Mouse (Mus musculus): ENCODE results near the gene Fam166b. TPM values are rescaled to one million over a fixed set of nuclear protein-coding genes. Genes with fewer than 3 reads are reported as not detected.

Fam166b gene
- polyA plus RNA-seq (2016; fragmentation: Nextera tagmentation; extraction: Ambion mirVana) = 0.28 and 0.38 TPM in 2 replicates

GRCm38 (mm10) chr4:43428946-43429345, at the start of gene Fam166b:
TSS of gene Fam166b (minus strand) at chr4:43429134.
- peaks cover 31% of the 10 kb centered on the region for H3K4me1 ChIP-seq
- no peak within 1 kb of the TSS for H3K4me3 ChIP-seq
- H3K9ac ChIP-seq (replicated peaks) = 0 out of 2 replicates have a peak within 1 kb of the TSS, but pooled peaks have one; percentile 11
- H3K36me3 ChIP-seq = peaks cover 28% of the 10 kb centered on the region
- 0 out of 2 replicates have a peak within 1 kb of the TSS, but pooled peaks have one; percentile 12 for H3K4me2 ChIP-seq (replicated peaks)
- H3K9me3 ChIP-seq = no peaks in the 10 kb centered on the region
- no peak within 1 kb of the TSS for H3K27ac ChIP-seq (replicated peaks)
- no peak for ATAC-seq (ENCODE audit: low FRiP score, low read depth)
- 6% methylated on average over 10 of the region's 10 CpGs for whole genome bisulfite sequencing
- peaks cover 63% of the 10 kb centered on the region for H3K27me3 ChIP-seq

- peak overlapping the region; percentile 35 for H3K4me3 ChIP-seq
- H3K27me3 ChIP-seq = 0 out of 2 replicates have a peak, but pooled peaks cover 4% of the 10 kb centered on the region
- H3K27ac ChIP-seq (replicated peaks) = no peak overlapping the region
- H3K9ac ChIP-seq (replicated peaks) = no peak overlapping the region
- no peaks in the 10 kb centered on the region for H3K36me3 ChIP-seq
- no peaks in the 10 kb centered on the region for H3K9me3 ChIP-seq
- 39% methylated on average over 8 of the region's 8 CpGs for WGBS
- H3K4me2 ChIP-seq (replicated peaks) = peak overlapping the region; percentile 48
- no peaks in the 10 kb centered on the region for H3K4me1 ChIP-seq
- ATAC-seq (ENCODE audit: low FRiP score, low read depth) = no peak
Observed at GRCm38 (mm10) chr4:43478534-43478858, 49.6 kb upstream of the Fam166b start.

DNA sequence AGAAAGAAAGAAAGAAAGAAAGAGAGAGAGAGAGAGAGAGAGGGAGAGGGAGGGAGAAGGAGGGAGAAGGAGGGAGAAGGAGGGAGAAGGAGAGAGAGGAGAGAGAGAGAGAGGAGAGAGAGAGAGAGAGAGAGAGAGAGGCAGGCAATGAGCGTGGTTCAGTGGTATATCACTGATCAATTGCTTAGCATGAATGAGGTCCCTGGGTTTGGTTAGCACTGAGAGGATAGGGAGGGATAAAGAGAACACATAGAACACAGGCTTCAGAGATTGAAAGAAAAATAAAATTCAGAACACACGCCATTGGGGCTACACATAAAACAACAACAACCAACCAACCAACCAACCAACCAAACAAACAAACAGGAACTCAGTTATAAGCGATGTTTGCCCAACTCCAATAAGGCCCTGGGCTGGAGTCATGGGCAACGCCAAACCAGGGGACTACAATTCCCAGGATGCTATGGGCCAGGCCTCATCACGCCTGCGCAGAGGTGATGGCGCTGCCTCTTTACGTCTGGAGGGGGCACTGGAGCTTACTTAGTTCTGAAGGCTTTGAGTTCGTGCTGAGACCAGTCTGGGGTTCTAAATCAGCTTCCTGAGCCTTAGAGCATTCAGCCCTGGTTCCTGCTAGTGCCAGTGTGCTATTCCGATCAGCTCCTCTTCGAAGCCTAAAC, 49.1 kb upstream of the Fam166b start:
- Histone ChIP-seq H3K27me3 (0 out of 2 replicates have a peak, but pooled peaks cover 2% of the 10 kb centered on the region), H3K4me2 (replicated peaks) (peak overlapping the region; percentile 48), H3K27ac (replicated peaks) (no peak overlapping the region), H3K9ac (replicated peaks) (no peak overlapping the region), H3K9me3 (no peaks in the 10 kb centered on the region), H3K36me3 (no peaks in the 10 kb centered on the region), H3K4me1 (no peaks in the 10 kb centered on the region), H3K4me3 (peak overlapping the region; percentile 35)
- 14% methylated on average over 10 of the region's 11 CpGs for WGBS
- peak; percentile 95 for ATAC-seq (ENCODE audit: low FRiP score, low read depth)

- Histone ChIP-seq H3K4me1 (no peaks in the 10 kb centered on the region), H3K9ac (replicated peaks) (no peak overlapping the region), H3K27ac (replicated peaks) (no peak overlapping the region), H3K27me3 (no peaks in the 10 kb centered on the region), H3K36me3 (no peaks in the 10 kb centered on the region), H3K4me3 (no peak overlapping the region), H3K9me3 (no peaks in the 10 kb centered on the region), H3K4me2 (replicated peaks) (no peak overlapping the region)
- WGBS = 89% methylated on average over 6 of the region's 6 CpGs
- ATAC-seq (ENCODE audit: low FRiP score, low read depth) = no peak
Observed at GRCm38 (mm10) chr4:43476604-43477003, 47.7 kb upstream of the Fam166b start.

DNA sequence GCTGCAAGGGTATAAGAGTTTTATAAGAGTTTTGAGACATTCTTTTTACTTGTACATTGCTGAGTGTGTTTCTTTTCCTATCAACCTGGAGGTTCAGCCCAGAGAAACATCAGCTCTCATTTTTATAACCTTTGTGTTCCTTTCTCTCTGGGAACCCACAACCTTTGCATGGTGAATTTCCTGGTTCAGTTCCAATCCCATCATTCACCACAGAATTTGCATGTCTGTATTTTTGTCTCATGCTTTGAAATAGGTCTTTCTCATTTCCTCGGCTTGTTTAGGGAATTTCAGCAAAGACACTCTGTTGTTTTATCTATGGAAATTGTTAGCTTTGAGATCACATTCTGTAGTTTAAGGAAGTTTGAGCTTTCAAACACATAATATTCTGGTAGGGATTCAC, 44.7 kb upstream of the Fam166b start:
- Histone ChIP-seq H3K4me3 (no peak overlapping the region), H3K27ac (replicated peaks) (no peak overlapping the region), H3K27me3 (no peaks in the 10 kb centered on the region), H3K4me2 (replicated peaks) (no peak overlapping the region), H3K4me1 (no peaks in the 10 kb centered on the region), H3K36me3 (no peaks in the 10 kb centered on the region), H3K9me3 (no peaks in the 10 kb centered on the region), H3K9ac (replicated peaks) (no peak overlapping the region)
- ATAC-seq (ENCODE audit: low FRiP score, low read depth) = no peak
- WGBS = 68% methylated on average over 1 of the region's 1 CpGs

- no peaks in the 10 kb centered on the region for H3K4me1 ChIP-seq
- H3K4me3 ChIP-seq = no peak overlapping the region
- H3K9me3 ChIP-seq = no peaks in the 10 kb centered on the region
- 94% methylated on average over 10 of the region's 10 CpGs for WGBS
- no peak overlapping the region for H3K27ac ChIP-seq (replicated peaks)
- H3K27me3 ChIP-seq = no peaks in the 10 kb centered on the region
- no peak for ATAC-seq (ENCODE audit: low FRiP score, low read depth)
- no peak overlapping the region for H3K9ac ChIP-seq (replicated peaks)
- H3K36me3 ChIP-seq = no peaks in the 10 kb centered on the region
- H3K4me2 ChIP-seq (replicated peaks) = no peak overlapping the region
Observed at GRCm38 (mm10) chr4:43470301-43470700, 41.4 kb upstream of the Fam166b start.

DNA sequence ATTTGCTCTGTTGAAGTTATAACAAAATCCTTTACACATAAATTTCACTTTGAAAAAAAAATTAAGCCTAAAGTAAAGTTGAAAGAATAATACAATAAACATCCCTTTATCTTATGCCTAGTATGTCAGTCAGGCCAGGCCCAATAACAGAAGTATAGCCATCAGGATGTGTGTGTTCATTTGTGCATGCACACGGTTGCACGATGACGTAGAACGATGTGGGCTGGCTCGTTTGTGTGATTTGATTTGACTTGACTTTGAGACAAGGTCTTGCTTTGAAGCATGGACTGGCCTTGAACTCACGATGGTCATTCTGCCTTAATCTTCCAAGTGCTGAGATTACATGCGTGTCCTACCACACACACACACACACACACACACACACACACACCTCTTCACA, 37.9 kb upstream of the Fam166b start:
- Histone ChIP-seq H3K9ac (replicated peaks) (no peak overlapping the region), H3K27ac (replicated peaks) (no peak overlapping the region), H3K36me3 (no peaks in the 10 kb centered on the region), H3K4me2 (replicated peaks) (no peak overlapping the region), H3K27me3 (no peaks in the 10 kb centered on the region), H3K4me3 (no peak overlapping the region), H3K9me3 (no peaks in the 10 kb centered on the region), H3K4me1 (no peaks in the 10 kb centered on the region)
- 90% methylated on average over 7 of the region's 7 CpGs for WGBS
- no peak for ATAC-seq (ENCODE audit: low FRiP score, low read depth)

GRCm38 (mm10) chr4:43465935-43466334, 37.0 kb upstream of the Fam166b start:
- H3K27me3 ChIP-seq = no peaks in the 10 kb centered on the region
- H3K4me1 ChIP-seq = no peaks in the 10 kb centered on the region
- no peak overlapping the region for H3K27ac ChIP-seq (replicated peaks)
- no peaks in the 10 kb centered on the region for H3K9me3 ChIP-seq
- 93% methylated on average over 6 of the region's 6 CpGs for WGBS
- no peak overlapping the region for H3K4me2 ChIP-seq (replicated peaks)
- no peak for ATAC-seq (ENCODE audit: low FRiP score, low read depth)
- H3K4me3 ChIP-seq = no peak overlapping the region
- no peaks in the 10 kb centered on the region for H3K36me3 ChIP-seq
- H3K9ac ChIP-seq (replicated peaks) = no peak overlapping the region

GRCm38 (mm10) chr4:43463102-43463501, 34.2 kb upstream of the Fam166b start:
- WGBS = 88% methylated on average over 5 of the region's 5 CpGs
- H3K27me3 ChIP-seq = 0 out of 2 replicates have a peak, but pooled peaks cover 4% of the 10 kb centered on the region
- no peaks in the 10 kb centered on the region for H3K9me3 ChIP-seq
- no peak overlapping the region for H3K4me2 ChIP-seq (replicated peaks)
- no peaks in the 10 kb centered on the region for H3K36me3 ChIP-seq
- no peak overlapping the region for H3K27ac ChIP-seq (replicated peaks)
- H3K4me1 ChIP-seq = no peaks in the 10 kb centered on the region
- no peak overlapping the region for H3K4me3 ChIP-seq
- no peak for ATAC-seq (ENCODE audit: low FRiP score, low read depth)
- H3K9ac ChIP-seq (replicated peaks) = no peak overlapping the region

DNA sequence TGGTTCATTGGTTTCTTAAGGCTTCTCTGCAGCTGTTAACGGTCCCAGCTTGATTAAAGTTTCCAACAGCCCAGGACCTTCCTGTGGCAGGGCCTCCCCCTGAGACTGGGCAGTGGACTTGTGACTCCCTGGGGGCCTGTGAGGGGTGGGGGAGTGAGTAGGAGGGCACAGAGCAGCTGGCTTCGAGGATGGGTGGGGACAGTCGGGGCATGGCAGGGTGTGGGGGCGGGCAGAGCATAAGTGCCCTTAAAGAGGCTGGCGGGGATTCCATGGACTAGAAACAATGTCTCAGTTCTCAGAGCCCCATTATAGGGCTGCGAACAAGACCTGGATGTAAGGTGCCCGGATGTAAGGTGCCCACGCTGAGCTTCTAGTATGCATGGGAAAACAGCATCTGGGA, 28.2 kb upstream of the Fam166b start:
- Histone ChIP-seq H3K9me3 (no peaks in the 10 kb centered on the region), H3K9ac (replicated peaks) (no peak overlapping the region), H3K4me3 (no peak overlapping the region), H3K4me2 (replicated peaks) (no peak overlapping the region), H3K27ac (replicated peaks) (no peak overlapping the region), H3K27me3 (peaks cover 41% of the 10 kb centered on the region), H3K36me3 (no peaks in the 10 kb centered on the region), H3K4me1 (peaks cover 15% of the 10 kb centered on the region)
- no peak for ATAC-seq (ENCODE audit: low FRiP score, low read depth)
- 24% methylated on average over 8 of the region's 8 CpGs for WGBS

GRCm38 (mm10) chr4:43456470-43456869, 27.5 kb upstream of the Fam166b start:
- Histone ChIP-seq H3K27me3 (peaks cover 47% of the 10 kb centered on the region), H3K4me3 (no peak overlapping the region), H3K9ac (replicated peaks) (no peak overlapping the region), H3K4me1 (peaks cover 15% of the 10 kb centered on the region), H3K9me3 (no peaks in the 10 kb centered on the region), H3K36me3 (no peaks in the 10 kb centered on the region), H3K27ac (replicated peaks) (no peak overlapping the region), H3K4me2 (replicated peaks) (no peak overlapping the region)
- ATAC-seq (ENCODE audit: low FRiP score, low read depth) = no peak
- WGBS = 25% methylated on average over 4 of the region's 4 CpGs

DNA sequence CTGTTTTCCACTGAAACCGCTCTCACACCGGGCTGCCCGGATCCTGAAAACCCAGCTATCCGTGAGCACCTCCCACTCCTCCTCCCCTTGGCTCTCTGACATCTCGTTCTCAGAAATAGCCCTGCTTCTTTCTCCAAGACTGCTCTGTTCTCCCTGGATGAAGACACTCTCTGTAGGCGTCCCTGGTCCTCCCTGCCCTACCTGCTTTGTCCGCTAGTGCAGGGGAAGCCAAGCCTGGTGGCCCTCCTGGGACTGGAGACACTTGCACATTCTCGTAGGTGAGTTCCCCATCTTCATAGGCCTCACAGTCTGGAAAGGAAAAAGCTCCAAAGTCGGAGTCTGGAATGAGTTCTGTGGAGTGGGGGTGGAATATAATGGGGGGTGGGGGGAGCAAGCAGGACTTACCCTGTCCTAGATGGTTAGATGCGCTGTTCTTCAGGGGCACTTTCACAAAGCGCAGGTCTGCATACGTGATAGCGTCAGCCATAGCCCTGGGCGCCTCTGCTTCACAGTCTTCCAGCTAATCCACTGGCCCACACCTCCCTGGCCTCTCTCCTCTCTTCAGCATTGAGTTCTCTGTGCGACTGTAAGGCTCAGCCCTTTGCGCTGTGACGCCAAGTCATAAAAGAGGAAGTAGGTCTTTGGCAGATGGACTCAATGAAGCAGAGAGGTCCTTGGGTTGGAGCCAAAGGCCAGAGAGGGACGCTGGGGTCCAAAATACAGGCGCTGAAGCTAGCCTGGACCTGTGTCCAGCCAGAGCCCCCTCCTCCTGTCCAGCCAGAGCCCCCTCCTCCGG, 25.3 kb upstream of the Fam166b start, which contains the start of gene Cd72:
Gene Cd72 (minus strand): TSS at position 588 of the 796 bp plus-strand sequence.
- Histone ChIP-seq H3K27me3 (peaks cover 47% of the 10 kb centered on the region), H3K4me1 (peaks cover 15% of the 10 kb centered on the region), H3K27ac (replicated peaks) (no peak within 1 kb of the TSS), H3K36me3 (no peaks in the 10 kb centered on the region), H3K9ac (replicated peaks) (0 out of 2 replicates have a peak within 1 kb of the TSS, but pooled peaks have one; percentile 11), H3K4me2 (replicated peaks) (peak within 1 kb of the TSS; percentile 48), H3K9me3 (no peaks in the 10 kb centered on the region), H3K4me3 (peak within 1 kb of the TSS; percentile 26)
- 31% methylated on average over 20 of the region's 20 CpGs for WGBS
- ATAC-seq (ENCODE audit: low FRiP score, low read depth) = no peak

All from midbrain, embryonic 12.5 days (tissue).